Mouse (Mus musculus) adrenal gland, adult 10 weeks (tissue): ENCODE results near the gene Upp1. TPM values are rescaled to one million over a fixed set of nuclear protein-coding genes. Genes with fewer than 3 reads are reported as not detected.

Source experiments
- polyA plus RNA-seq: library from polyadenylated mRNA; stranded (reverse); fragments of 350-450 nt; fragmentation: Illumina TruSeq; extraction: RNeasy Lipid Tissue Mini Kit (QIAGEN cat#74804); gene quantifications from one replicate; pipeline ENCODE4 v1.2.3, GENCODE M21; 2014; ENCODE audit warnings: low read depth, low replicate concordance

The Upp1 gene
- polyA plus RNA-seq = 11.0 TPM

GRCm38 (mm10) chr11:9118050-9118420 is at the start of gene Upp1:
Upp1 (plus strand) TSS chr11:9118103.

Other genes with a start within 250 kb of the Upp1 start
- gene Pkd1l1, start 144.8 kb upstream of the Upp1 start, polyA plus RNA-seq = not detected
- 13.1 TPM for gene Hus1, start 106.9 kb upstream of the Upp1 start, polyA plus RNA-seq
- gene Gm11992, start 69.5 kb upstream of the Upp1 start, polyA plus RNA-seq = not detected
- not detected for gene Sun3, start 69.1 kb upstream of the Upp1 start, polyA plus RNA-seq
- 0.06 TPM for gene Abca13, start 73.8 kb downstream of the Upp1 start, polyA plus RNA-seq